Mouse (Mus musculus) skeletal muscle tissue, adult 2 months (tissue): ENCODE results near the gene Csnk1g2.
"Not testable (repeated sequence)": the region's sequence is repeated elsewhere in the genome, so short reads cannot be mapped to it uniquely, and the experiment has no call there.

Source experiments
- DNase-seq: peaks from one replicate; pipeline ENCODE4 v3.0.0-alpha.2; 2012; ENCODE audit warnings: low read depth, low spot score

Csnk1g2 gene

DNA sequence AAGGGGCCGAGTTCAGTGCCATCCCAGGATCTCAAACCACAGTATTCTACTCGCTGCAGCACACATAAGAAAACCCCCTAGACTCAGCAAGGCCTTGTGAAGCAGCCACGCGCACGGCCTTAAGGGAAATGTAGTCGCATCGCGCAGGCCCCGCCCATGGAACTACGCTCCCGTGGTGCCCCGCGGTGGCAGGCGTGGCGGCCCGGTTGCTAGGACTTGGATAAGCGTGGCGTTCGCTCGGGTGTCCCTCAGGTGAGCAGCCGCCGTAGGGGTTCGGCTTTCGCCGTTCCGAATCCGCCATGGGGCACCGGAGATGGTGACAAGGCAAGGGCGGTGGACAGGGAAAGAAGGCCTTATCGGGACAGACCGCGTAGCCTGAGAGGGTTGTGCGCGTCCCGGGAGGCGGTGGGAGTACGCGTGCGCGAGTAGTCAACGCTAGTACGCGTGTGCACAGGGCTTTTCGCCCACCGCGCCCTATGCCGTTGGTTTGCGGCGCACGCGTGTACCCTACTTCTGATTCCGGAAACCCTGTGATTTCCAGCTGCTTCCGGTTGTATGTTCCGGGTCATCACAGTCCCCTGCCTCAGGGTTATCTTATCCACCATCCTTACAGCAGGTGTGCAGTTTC is 19.8 kb upstream of the Csnk1g2 start, which contains the start of the genes Scamp4 and Adat3:
Scamp4 (plus strand) TSS at position 175 of the 628 bp plus-strand sequence.
Adat3 (plus strand) TSS at position 183 of the 628 bp plus-strand sequence.
- peak; percentile 88 for DNase-seq

DNA sequence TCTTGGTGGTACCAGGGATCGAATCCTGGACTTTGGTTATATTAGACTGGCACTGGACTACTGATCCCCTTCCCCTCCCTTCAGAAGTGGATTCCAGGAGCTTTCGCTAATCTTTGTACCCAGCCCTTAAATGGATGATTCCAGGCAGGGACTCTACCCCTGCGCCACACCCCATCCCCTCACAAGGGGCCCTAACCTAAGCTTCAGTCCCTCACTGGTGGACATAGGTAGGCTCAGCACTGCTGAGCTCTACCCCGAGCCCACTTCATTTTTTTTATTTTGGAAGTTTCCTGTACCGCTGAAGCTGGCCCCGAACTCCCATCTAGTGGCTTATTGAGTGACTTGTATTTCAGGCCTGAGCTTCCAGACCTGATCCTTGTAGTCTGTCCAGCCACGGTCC is 19.3 kb upstream of the Csnk1g2 start:
- no peak for DNase-seq

DNA sequence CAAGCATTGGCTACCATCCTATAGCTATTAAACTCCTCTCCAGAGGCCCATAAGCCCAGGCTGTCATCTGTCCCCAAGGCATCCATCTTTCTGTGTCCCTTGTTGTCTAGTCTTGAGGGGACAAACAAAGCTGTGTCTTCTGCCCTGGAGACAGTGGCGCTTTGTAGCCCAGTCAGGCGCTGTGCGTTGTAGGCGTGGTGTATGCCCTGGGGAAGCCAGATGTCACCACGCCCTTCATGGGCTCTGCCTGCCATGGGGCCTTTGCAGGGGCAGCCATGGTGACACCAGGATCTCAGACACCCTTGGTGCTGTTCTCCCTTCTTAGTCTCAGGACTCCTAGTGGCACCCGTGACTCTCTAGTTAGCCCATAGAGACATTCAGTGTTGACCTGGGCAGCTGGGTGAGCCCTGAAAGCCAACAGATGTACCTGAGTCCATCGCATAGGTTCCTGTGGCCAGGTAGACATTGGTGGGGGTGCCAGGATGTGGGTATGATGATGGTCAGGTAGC is 18.6 kb upstream of the Csnk1g2 start:
- no peak for DNase-seq

DNA sequence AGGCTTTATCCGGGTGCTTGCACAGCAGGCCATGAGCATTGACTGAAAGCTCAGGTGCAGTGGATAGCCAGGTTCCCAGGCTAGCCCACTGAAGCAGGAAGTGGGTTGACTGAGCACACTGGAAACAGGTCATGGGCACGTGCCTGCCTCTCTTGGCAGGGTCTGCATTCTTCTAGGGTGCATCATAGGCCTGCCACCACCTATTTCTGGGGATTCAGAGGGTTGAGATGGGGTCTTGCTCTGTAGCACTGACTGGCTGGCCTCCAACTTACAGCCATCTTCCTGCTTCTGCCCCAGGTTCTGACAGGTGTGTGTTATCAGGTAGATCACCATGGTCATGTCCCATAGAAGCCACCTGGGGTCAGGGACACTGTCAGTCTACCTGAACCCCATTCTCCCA is 17.6 kb upstream of the Csnk1g2 start:
- no peak for DNase-seq

DNA sequence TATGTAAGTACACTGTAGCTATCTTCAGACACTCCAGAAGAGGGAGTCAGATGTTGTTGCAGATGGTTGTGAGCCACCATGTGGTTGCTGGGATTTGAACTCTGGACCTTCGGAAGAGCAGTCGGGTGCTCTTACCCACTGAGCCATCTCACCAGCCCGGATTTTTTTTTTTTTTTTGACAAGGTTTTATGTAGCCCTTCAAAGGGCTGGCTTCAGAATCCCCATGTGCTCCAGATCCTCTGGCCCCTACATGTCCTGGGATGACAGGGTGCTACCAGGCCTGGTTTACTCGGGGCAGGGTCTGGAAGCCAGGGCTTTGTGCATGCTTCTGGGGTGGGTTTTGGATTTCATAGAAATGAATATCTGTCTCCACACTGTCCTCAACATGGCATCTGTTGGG is 16.9 kb upstream of the Csnk1g2 start, which contains the start of gene Gm49322:
Gm49322 (plus strand) TSS at position 301 of the 400 bp plus-strand sequence.
- DNase-seq, result not testable (repeated sequence)

DNA sequence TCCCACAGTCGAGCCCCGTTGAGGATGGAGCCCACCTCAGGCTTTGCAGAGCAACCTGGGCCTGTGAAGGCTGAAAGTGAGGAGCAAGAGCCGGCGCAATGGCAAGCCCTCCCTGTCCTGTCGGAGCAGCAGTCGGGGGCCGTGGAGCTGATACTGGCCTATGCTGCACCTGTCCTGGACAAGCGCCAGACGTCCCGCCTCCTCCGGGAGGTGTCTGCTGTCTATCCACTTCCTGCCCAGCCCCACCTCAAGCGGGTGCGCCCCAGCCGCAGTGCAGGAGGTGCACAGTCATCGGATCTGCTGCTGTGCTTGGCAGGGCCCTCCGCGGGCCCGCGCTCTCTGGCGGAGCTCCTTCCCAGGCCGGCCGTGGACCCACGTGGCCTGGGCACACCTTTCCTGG is 16.3 kb upstream of the Csnk1g2 start:
- DNase-seq, result no peak

DNA sequence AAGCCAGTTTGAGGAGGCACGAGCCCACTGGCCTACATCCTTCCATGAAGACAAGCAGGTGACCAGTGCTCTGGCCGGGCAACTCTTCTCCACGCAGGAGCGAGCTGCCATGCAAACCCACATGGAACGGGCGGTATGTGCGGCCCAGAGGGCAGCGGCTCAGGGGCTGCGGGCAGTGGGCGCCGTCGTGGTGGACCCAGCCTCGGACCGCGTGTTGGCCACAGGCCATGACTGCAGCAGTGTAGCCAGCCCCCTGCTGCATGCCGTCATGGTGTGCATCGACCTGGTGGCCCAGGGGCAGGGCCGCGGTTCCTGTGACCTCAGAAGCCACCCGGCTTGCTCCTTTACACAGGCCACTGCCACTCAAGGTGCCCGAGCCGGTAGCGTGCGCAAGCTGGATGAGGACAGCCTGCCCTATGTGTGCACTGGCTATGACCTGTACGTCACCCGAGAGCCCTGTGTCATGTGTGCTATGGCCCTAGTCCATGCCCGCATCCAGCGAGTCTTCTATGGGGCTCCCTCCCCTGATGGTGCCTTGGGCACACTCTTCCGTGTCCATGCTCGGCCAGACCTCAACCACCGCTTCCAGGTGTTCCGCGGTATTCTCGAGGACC is 15.8 kb upstream of the Csnk1g2 start:
- DNase-seq, result no peak

DNA sequence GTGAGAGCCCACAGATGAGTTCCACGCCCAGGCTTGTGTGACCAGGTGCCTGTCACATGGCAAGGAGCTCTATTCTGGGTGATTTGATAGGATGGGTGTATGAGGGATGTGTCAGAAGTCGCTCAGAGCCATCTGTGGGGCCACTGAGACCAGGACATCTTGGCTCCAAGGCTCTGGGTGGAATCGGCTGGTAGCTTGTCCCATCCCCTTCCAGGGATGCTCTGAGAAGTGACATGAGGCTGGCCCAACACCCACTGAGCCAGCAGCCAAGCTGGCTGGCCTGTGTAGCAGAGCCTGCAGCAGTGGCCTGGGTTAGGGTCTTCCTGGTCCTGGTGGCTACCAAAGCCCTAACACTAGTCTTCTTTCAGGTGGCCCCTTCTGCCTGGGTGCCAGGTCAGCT is 14.2 kb upstream of the Csnk1g2 start:
- DNase-seq, result no peak

DNA sequence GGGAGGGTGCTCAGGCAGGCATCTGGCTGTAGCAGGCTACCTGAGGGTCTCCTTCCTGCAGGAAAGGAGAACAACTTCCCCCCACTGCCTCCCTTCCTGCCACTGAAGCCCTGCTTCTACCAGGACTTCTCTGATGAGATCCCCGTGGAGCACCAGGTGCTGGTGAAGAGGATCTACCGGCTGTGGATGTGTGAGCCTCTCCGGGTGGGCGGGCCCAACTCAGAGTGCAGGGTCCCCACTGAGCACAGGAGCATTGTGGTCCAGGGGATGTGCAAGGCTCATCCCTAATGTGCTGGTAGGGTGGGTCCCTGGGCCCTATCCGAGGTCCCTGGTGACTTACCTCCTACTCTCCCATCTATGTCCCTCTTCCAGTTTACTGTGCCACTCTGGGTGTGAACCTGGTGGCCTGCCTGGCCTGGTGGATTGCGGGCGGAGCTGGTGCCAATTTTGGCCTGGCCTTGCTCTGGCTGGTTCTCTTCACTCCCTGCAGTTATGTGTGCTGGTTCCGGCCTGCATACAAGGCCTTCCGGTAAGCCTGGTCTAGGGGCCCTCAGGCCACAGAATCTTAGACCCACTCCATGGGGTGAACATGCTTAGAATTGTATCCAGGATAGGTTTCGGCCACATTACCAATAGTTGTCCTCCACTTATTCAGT is 13.2 kb upstream of the Csnk1g2 start:
- no peak for DNase-seq

DNA sequence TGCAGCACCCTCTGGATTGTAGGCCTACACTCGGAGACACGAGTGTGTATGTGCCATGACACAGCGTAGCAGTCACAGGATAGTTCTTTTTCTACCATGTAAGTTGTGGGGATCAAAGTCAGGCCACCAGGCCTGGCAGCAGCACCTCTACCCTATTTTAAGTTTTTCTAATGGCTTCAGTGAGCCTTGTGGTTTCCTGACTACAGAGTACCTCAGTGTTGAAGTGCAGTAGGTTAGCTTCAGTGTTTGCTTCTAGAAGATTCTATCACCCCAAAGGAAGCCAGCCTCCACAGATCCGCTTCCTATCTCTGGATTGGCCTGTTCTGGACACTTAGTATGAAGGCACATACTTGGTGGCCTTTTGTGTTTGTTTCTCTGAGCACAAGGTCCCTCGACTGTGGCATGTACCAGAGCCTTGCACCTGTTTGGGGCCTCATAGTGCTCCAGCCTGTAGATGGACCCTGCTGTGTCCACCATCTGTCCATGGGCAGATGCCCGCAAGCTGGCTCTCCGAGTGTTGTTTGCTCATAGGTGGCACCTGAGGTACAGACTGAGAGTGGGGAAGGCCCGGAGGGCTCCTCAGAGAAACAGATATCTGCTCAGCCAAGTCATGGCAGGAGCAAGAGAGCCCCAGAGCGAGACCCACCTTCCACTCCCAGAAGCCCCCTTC is 12.4 kb upstream of the Csnk1g2 start:
- DNase-seq, result no peak

DNA sequence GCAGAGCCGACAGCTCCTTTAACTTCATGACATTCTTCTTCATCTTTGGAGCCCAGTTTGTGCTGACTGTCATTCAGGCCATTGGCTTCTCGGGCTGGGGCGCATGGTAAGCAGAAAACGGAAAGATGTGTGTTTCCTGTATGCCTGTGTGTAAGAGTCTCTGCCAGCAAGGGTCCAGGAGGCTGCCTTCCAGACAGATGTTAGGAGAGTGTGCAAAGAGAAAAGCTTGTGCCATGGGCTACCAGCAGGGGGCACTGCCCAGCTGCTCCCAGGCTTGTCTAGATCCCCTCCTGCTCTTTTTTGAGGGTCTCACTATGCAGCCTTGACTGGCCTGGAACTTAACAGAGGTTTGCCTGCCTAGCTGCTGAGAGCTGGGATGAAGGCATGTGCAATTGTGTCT is 11.6 kb upstream of the Csnk1g2 start:
- DNase-seq, result no peak

DNA sequence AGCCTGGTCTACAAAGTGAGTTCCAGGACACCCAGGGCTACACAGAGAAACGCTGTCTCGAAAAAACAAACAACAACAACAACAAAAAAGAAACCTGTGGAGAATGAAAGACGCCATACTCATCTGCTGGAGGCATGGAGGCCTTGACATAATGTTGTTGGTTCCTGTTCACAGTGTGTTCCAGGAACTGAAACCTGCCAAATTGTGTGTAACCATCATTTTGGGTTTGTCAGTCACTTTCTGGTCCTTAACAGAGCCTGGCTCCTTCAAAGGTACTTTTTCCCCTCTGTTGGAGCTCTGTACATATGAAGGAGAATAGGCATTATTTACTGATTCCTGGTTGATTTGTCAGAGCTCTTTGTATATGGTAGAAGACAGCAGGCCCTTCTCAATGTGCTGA is 10.7 kb upstream of the Csnk1g2 start:
- no peak for DNase-seq

DNA sequence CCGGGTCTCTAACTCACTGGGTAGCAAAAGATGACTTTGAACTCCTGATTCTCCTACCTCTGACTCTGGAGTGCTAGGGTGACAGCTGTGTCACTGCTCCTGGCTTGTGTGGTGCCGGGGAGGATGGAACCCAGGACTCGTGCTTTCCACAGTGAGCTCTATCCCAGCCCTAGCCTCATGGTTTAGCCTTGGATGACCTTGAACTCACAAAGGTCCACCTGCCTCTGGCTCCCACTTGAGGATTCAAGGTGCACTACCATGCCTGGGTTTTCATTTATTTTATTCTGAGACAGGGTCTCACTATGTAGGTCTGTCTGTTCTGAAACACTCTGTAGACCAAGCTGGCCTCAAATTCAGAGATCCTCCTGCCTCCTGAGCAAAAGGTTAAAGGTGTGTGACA is 8.8 kb upstream of the Csnk1g2 start:
- no peak for DNase-seq

DNA sequence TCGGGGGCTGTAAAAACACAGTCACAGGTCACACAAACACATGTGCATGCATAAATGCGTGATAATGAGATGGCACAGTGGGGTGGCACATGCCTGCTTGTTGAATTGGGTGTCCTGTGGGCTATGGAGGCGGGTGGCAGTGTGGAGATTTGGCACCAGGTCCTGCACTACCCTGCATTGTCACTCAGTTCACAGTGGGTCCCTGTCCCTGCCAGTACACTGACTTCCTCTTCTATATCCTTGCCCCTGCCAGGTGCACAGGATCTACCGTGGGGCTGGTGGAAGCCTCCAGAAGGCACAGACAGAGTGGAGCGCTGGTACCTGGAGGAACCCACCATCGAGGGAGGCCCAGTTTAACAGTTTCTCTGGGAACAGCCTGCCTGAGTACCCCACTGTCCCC is 8.3 kb upstream of the Csnk1g2 start:
- DNase-seq, result no peak

DNA sequence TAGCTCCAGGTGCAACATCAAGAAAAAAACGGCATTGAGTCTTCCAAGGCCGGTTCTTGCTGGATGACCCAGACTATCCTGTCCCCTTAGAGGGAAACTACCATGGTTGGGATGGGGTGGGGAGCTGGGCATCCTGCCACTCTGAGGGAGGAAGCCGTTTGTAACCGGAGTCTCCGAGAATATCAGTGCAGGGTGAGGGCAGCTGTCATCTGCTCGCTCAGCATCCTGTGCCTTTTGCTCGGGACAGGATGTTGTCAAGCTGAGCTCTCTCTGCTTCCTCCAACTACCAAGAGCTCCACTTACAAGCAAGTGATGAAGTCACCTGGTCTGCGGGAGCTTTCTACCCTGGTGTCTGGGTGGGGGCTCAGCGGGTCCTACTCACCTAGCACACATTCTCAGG is 4.5 kb upstream of the Csnk1g2 start:
- peak; percentile 52 for DNase-seq

DNA sequence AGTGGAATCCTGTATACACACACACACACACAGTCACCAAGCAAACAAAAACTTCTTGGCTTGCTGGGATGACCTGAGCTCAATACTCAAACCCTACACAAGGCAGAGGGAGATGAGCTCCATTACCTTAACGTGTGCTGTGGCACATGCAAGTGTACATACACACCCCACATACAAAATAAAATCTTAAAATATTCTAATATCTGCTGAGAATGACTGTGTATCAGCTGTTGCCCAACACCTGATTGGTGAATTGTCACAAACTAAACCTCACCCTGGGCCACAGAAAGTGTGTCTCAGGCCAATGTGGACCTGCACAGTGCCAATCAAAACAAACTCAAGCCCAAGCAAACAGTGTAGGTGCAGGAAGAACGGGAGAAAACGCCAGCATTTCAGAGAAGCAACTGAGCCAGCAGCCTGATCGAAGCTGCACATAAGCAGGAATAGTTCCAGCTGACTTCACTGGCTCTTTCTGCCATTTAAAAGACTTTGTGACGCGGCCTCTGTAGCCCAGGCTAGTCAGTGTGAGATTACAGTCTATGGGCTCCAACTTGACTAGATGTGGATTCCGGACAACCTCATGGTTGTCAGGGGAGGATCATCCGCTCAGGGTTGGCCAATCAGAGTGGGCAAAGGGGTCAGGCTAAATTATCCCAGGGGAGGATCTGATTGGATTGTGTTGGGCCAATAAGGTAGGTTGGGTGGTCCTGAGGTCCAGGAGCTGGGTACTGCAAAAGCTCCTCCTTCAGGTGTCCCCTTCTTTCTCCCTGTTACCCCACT is 3.0 kb upstream of the Csnk1g2 start:
- no peak for DNase-seq

DNA sequence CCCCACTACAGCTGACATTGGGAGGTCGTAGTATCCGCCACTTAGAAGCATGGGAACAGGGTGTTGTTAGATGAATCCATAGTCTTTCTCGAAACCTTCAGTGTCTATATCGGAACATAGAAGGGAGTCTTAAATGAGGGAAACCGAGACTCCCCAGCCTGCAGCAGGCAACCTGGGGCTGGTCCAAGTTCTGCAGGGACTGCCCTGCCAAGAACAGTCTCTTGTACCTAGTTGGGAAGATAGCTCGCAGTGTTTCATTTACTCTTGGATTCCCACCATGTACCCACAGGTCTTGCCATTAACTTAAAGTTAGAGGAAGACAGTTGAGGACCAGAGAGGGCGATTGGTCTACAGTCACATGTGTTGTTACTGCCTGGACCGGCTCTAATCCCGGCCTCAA is 2.3 kb upstream of the Csnk1g2 start:
- DNase-seq, result no peak

DNA sequence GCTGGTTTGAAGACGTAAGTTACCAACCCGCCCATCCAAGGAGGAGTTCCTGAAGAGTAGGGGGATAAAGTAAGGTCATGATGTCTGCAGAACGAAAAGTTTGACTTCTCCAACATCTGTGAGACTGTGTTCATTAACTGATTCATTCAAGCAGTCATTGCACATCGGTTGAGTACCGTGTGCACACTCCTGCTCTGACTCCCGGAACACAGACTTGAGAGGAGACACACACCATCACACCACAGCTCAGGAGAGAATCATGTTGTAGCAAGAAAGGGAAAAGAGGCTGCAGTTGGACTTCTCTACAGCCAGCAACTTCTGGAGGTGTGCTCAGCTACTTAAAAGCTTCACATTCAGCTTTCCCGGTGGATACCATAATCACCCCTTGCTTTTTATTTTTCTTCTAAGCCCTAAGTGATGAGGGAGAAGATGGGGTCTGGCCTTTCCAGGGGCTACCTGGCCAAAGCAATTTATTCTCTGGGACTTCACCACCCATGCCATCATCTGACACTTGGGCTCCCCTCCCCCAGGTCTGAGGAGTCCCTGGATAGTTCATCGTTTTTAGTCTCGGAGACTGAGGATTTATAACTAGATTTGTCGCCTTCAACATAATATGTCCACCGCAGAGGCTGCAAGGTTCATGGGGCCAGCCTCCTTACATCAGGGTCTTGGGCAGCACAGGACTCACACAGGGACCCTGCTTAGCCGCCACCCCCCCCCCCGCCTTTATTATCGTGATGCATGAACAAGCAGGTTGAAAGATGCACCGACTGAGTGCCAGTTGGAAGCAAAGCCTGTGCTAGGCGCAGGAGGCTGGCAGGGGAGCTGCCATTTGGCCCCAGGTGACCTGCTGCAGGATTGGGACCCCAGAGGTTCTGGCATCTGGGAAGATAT is 1.6 kb upstream of the Csnk1g2 start:
- no peak for DNase-seq

DNA sequence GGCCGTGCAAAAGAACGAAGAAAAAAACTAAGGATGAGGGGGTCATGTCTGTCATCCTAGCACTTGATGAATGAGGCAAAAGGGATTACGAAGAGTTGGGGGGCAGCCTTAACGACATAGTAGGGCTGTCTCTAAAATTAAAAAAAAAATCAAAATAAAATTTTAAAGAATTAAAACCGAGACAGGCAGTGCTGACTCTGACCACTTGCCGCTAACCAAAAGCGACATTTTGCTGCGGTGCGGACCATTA is 1.0 kb upstream of the Csnk1g2 start:
- no peak for DNase-seq

DNA sequence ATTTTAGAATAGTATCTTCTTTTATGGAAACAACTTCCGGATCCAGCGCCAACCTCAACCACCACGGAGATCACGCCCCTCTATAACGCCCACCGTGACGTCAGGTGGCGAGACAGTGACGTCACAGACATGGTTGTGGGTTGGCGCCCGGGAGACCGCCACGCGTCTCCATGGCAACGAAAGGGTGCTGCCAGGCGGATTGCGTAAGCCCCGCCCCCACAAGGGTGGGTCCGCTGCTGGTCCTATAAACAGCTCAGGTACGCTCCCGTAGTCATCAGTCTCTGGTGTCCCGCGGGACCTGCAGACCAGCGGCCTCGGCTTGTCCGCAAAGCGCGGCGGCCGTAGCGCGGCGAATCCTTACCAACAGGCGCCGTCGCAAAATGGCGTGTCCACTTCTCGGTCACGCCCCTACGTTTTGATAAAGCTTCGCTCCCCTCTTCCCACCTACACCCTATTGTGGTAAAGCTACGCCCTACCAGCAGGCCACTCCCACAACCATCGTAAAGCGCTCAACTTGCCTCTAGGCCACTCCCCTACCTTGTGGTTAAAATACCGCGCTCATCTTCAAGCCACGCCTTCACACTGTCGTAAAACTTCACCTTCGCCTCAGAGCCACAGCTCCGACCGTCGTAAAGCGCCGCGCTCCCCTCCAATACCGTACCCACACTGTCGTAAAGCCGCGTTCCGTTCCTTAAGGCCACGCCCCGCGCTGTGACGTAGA is 538 bp upstream of the Csnk1g2 start:
- DNase-seq, result peak; percentile 100
